Mouse (Mus musculus): Measurements from ENCODE around the gene Lrrd1. TPM values are rescaled to one million over a fixed set of nuclear protein-coding genes. Genes with fewer than 3 reads are reported as not detected.
A peak's percentile ranks its signal among the peaks of the same experiment; 100 is the strongest.
"Not testable (repeated sequence)": the region's sequence is repeated elsewhere in the genome, so short reads cannot be mapped to it uniquely, and the experiment has no call there.

Lrrd1 gene
- total RNA-seq (2021), result not detected
- long read RNA-seq, experiment 1, result 0 reads
- long read RNA-seq, experiment 2, result 0 reads

GRCm38 (mm10) chr5:3845026-3845425, at the start of gene Lrrd1:
TSS of gene Lrrd1 (plus strand) at chr5:3845173.
- DNase-seq, result peak; percentile 5
- intact Hi-C loops (cut with DNase I; ENCODE audit: low total_unique reads), result no loop called here

GRCm38 (mm10) chr5:3797101-3797500, 47.9 kb upstream of the Lrrd1 start:
- intact Hi-C loops (cut with DNase I; ENCODE audit: low total_unique reads); DNase-seq: not testable (repeated sequence)

GRCm38 (mm10) chr5:3798656-3799055, 46.3 kb upstream of the Lrrd1 start:
- DNase-seq; intact Hi-C loops (cut with DNase I; ENCODE audit: low total_unique reads): not testable (repeated sequence)

GRCm38 (mm10) chr5:3800041-3800440, 44.9 kb upstream of the Lrrd1 start:
- intact Hi-C loops (cut with DNase I; ENCODE audit: low total_unique reads), result no loop called here

GRCm38 (mm10) chr5:3800881-3801280, 44.1 kb upstream of the Lrrd1 start:
- intact Hi-C loops (cut with DNase I; ENCODE audit: low total_unique reads), result no loop called here
- DNase-seq, result no peak

More at GRCm38 (mm10) chr5:3800041-3800440, 44.9 kb upstream of the Lrrd1 start:
- no peak for DNase-seq

DNA sequence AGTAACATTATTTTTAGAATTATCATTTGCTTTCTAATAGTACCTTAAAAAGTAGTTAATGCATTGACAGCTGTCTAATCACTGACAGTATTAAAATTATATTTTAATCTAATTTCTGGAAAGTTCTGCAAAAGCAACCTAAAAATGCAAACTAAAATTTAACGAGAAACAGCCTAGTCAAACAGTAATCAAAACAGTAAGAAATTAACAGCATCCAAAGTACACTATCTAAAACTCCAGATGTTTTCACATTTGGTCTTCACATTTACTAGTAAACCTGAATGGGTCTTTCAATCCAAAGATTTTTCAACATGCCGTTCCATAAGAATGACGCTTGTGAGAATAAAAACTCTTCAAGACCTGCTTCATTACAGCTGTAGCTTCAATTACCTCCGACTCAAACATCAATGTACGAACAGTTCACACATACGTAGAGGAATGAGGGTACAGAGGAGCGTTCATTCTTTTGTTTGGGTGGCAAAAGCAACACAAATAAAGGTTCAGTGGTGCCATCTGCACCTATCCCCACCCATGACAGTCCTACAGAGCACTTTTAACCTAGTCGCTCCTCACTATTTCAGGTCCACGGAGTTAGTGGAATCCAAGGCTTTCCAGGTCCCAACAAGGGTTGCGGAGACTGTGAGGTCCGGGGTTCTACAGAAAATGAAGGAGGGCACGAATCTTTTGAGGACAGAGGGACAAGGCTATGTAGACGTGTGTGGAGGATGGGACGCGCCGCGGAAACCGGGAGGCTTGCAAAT, 43.1 kb upstream of the Lrrd1 start:
- no peak for DNase-seq
- intact Hi-C loops (cut with DNase I; ENCODE audit: low total_unique reads), result no loop called here

GRCm38 (mm10) chr5:3802433-3803291, 42.3 kb upstream of the Lrrd1 start, which contains the start of the genes Ankib1 and Krit1:
TSS of gene Ankib1 (minus strand) at chr5:3802925.
TSS of gene Krit1 (plus strand) at chr5:3803184.
- peak; percentile 91 for DNase-seq
- intact Hi-C loops (cut with DNase I; ENCODE audit: low total_unique reads), result no loop called here

DNA sequence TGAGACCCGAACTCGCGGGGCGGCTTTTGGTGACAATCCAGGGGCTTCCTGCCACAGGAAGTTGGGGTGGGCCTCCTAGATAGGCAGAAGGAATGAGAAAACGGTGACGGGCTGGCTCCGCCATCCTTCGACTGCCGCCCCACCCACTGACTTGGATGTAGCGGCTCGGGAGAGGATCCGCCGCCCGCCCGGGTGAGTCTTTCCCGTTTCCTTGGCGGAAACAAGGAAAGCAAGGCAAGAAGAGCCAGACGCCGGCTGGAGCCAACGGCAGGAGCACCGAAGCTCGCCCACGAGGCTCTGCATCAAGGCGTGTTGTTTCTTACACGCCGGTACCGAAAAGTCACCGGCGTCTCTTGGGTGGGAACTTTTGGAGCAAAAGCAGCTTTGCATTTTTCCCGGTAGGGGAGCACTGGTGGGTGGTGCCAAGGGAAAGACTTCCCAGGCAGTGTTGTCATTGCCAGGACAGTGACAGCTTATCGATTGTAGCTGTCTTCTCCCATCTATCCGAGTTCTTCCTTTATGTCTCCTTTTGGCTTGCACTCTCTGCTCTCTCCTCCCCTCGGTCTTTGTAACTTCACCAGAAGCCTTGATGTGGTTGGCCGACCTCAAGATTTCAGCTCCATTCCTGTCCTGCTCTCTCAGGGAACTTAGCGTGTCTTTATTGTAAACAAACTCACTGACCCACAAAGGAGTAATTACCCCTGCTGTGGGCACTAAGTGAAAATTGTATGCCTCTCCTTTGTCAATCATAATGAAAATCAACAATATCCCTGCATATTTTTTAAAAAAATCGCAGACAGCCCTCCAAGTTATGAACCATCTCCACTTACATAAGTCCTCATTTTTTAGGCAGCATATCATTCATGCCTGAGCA, 41.4 kb upstream of the Lrrd1 start:
- intact Hi-C loops (cut with DNase I; ENCODE audit: low total_unique reads), result no loop called here
- DNase-seq, result no peak

DNA sequence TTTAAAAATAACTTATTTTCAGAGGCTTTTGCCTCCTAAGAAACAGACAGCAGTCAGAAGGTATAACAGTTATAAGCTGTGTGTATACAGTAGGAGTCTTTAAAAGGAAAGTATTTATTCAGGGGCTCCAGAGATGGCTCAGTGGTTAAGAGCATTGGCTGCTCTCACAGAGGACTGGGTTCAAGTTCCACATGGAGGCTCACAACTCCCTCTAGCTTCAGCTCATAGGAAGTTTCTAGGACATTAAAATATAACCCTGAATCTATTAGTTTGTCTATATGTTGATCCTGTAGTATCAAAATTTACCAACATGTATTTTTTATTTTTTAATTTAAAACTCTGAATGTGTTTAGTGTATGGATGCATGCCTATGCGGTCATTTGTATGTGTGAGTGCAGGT, 36.5 kb upstream of the Lrrd1 start:
- intact Hi-C loops (cut with DNase I; ENCODE audit: low total_unique reads), result no loop called here
- no peak for DNase-seq

GRCm38 (mm10) chr5:3834107-3834506, 10.9 kb upstream of the Lrrd1 start:
- intact Hi-C loops (cut with DNase I; ENCODE audit: low total_unique reads), result loop anchor here (10.0 kb wide), 1 partner anchor 211 kb away; no protein-coding TSS in a partner anchor
- DNase-seq, result no peak

- intact Hi-C loops (cut with DNase I; ENCODE audit: low total_unique reads), result no loop called here
- DNase-seq, result no peak
Observed at GRCm38 (mm10) chr5:3870161-3870560, 25.2 kb downstream of the Lrrd1 start.

DNA sequence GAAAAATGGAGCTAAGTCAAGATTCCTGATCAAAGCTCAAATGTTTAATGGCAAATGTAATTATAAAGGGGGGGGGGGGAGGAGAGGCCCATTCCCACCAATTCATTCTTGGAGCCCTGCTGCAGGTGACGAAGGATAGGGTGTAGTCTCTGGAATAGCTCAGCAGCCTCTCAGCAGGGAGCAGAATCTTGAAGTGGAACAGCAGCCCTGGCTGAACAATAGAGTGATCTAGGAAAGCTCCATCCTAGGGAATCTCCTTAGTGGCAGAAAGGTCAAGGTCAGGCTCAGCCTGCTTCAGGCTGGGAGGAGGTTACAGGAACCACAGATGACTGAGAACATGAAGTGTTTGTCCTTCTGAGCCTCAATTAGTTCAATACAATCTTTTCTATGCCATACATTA, 27.4 kb downstream of the Lrrd1 start:
- DNase-seq, result no peak
- intact Hi-C loops (cut with DNase I; ENCODE audit: low total_unique reads), result no loop called here

- DNase-seq, result no peak
- intact Hi-C loops (cut with DNase I; ENCODE audit: low total_unique reads), result no loop called here
Observed at GRCm38 (mm10) chr5:3873485-3873884, 28.5 kb downstream of the Lrrd1 start.

- intact Hi-C loops (cut with DNase I; ENCODE audit: low total_unique reads), result not testable (repeated sequence)
Observed at GRCm38 (mm10) chr5:3886862-3887261, 41.9 kb downstream of the Lrrd1 start.

DNA sequence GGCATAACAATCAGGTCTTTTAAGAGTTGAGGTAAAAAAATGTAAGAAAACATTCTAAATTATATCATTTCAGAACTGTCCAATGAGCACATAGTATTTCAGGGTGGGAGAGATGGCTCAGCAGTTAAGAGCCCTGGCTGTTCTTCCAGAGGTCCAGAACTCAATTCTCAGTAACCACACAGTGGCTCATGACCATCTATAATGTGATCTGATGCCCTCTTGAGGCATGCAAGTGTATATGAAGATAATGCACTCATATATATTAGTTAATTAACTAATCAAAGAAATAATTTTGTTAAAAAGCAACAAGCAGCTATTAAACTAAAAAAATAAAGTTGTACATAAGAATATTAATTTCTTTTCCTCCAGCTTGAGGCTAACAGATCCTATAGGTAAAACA, 44.2 kb downstream of the Lrrd1 start:
- intact Hi-C loops (cut with DNase I; ENCODE audit: low total_unique reads), result no loop called here
- DNase-seq, result no peak

More at GRCm38 (mm10) chr5:3886862-3887261, 41.9 kb downstream of the Lrrd1 start:
- DNase-seq, result not testable (repeated sequence)

GRCm38 (mm10) chr5:3893459-3894293, 48.7 kb downstream of the Lrrd1 start, which contains the start of gene Mterf1a:
TSS of gene Mterf1a (minus strand) at chr5:3893933.
- DNase-seq, result not testable (repeated sequence)
- intact Hi-C loops (cut with DNase I; ENCODE audit: low total_unique reads), result loop anchor here (10.0 kb wide), 1 partner anchor 301 kb away; the partner anchor contains the start of gene Mterf1b

GRCm38 (mm10) chr5:3894294-3894619, 49.3 kb downstream of the Lrrd1 start:
- DNase-seq, result not testable (repeated sequence)
- intact Hi-C loops (cut with DNase I; ENCODE audit: low total_unique reads), result loop anchor here (10.0 kb wide), 1 partner anchor 301 kb away; the partner anchor contains the start of gene Mterf1b

GRCm38 (mm10) chr5:3905471-3905870, 60.5 kb downstream of the Lrrd1 start:
- intact Hi-C loops (cut with DNase I; ENCODE audit: low total_unique reads), result no loop called here

More at GRCm38 (mm10) chr5:3905471-3905870, 60.5 kb downstream of the Lrrd1 start:
- DNase-seq, result no peak
